Mouse (Mus musculus) hindbrain, embryonic 11.5 days (tissue): ENCODE measurements around the gene Gpx8. TPM values are rescaled to one million over a fixed set of nuclear protein-coding genes. Genes with fewer than 3 reads are reported as not detected.

ENCODE experiments used
- ATAC-seq: fragments of 200-750 bp; cut with Nextera tagmentation; 2 replicates; pipeline ENCODE4 v1.8.0; 2017; ENCODE audit warnings: mild to moderate bottlenecking, moderate TSS enrichment, moderate library complexity; ENCODE audit not compliant: low FRiP score
- DNase-seq: peaks from one replicate; pipeline ENCODE4 v3.0.0-alpha.2; 2015; ENCODE audit warnings: low spot score
- H3K27ac ChIP-seq: fragments of 300-500 bp; sonication (generic); 2 replicates; pipeline ENCODE4 v1.5.1; 2014; ENCODE audit warnings: mild to moderate bottlenecking, low read depth, low read length
- H3K27me3 ChIP-seq: fragments of 300-500 bp; sonication (generic); 2 replicates; pipeline ENCODE4 v1.6.1; 2014; ENCODE audit warnings: mild to moderate bottlenecking, low read length, moderate library complexity, mixed read lengths; ENCODE audit not compliant: control insufficient read depth, insufficient read depth
- H3K36me3 ChIP-seq: fragments of 300-500 bp; sonication (generic); 2 replicates; pipeline ENCODE4 v1.6.1; 2014; ENCODE audit warnings: mild to moderate bottlenecking, low read length, moderate library complexity, mixed read lengths; ENCODE audit not compliant: control insufficient read depth, insufficient read depth
- H3K4me1 ChIP-seq: fragments of 300-500 bp; sonication (generic); replicated peaks from 2 replicates; pipeline ENCODE4 v1.6.1; 2014; ENCODE audit warnings: low read length, mixed read lengths; ENCODE audit not compliant: control insufficient read depth, insufficient read depth
- H3K4me2 ChIP-seq: fragments of 300-500 bp; sonication (generic); replicated peaks from 2 replicates; pipeline ENCODE4 v1.6.1; 2014; ENCODE audit warnings: mild to moderate bottlenecking, low read depth, low read length
- H3K4me3 ChIP-seq: fragments of 300-500 bp; sonication (generic); 2 replicates; pipeline ENCODE4 v1.5.1; 2014; ENCODE audit warnings: low read depth, low read length
- H3K9ac ChIP-seq: fragments of 300-500 bp; sonication (generic); 2 replicates; pipeline ENCODE4 v1.6.1; 2014; ENCODE audit warnings: low read depth, low read length
- H3K9me3 ChIP-seq: fragments of 300-500 bp; sonication (generic); 2 replicates; pipeline ENCODE4 v1.6.1; 2016; ENCODE audit warnings: low read length; ENCODE audit not compliant: control insufficient read depth
- WGBS: fragments of 180-500 bp; shearing (Covaris S2); extraction: QIAGEN DNeasy Blood & Tissue Kit; methylation state at CpG from one replicate; pipeline ENCODE4 v1.1.7; 2014; 5-methylcytosine and 5-hydroxymethylcytosine counted together
- polyA plus RNA-seq: library from polyadenylated mRNA; unstranded; fragments of >200 nt; fragmentation: Nextera tagmentation; extraction: Ambion mirVana; gene quantifications from 2 replicates; pipeline ENCODE4 v1.2.1, GENCODE M21; 2014

Gene Gpx8
- polyA plus RNA-seq = 103 and 105 TPM in 2 replicates

DNA sequence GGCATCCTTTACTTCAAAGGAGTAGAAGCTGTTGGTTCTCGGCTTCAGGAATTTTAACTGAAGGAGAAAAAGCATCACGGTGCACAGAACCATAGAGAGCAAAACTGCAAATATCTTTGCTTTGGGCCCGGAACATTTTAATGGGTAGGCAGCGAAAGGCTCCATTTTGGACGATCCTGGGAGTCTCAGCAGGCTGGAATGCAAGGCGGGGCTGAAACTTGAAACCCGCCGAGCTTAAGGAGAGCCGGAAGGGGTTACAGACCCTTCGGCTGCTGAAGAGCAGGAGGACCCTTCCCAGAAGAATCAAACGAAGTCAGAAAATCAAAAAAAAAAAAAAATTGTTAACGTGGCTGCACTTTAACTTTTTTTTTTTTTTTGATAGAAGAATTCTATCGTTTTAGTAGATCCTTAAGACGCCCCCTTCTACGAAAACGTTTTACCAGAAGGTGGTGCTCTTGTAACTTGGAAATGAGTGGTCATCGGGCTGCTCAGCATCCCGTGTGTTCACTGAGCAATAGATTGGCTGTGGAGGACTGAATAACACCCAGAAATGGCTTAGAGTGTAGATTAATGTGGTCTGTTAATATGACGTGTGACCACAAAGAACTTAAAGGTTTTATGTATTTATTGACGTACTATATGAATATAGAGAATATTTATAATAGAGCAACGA lies at the start of gene Gpx8:
Gpx8 (minus strand) TSS at position 200 of the 673 bp plus-strand sequence.
- Histone ChIP-seq H3K27me3 (no peaks in the 10 kb centered on the region), H3K27ac (0 out of 2 replicates have a peak within 1 kb of the TSS, but pooled peaks have one; percentile 11), H3K4me2 (peak within 1 kb of the TSS; percentile 37), H3K36me3 (no peaks in the 10 kb centered on the region), H3K4me1 (no peaks in the 10 kb centered on the region), H3K4me3 (peak within 1 kb of the TSS; percentile 46), H3K9ac (peak within 1 kb of the TSS; percentile 65), H3K9me3 (no peaks in the 10 kb centered on the region)
- ATAC-seq = peak; percentile 87
- 7% methylated on average over 21 of the region's 21 CpGs for WGBS
- peak; percentile 82 for DNase-seq

DNA sequence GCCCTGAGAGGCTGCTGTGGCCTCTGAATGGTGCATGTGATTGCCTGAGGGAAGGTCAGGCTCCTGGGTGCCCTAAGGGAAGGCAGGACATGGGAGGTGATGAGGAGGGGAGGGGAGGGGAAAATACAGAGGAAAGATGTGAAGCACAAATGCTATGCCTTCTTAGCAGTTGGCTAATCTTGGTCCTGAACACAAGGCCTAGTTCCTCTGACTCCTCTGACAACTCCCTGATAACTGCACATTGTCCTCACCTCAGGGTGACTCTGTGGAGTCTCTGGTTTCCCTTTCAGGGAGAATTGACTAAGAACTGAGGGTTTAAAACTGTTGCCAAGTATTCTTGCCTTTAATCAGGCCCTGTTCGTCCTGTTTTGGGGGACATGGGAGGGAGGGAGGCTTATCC lies 48.4 kb upstream of the Gpx8 start:
- Histone ChIP-seq H3K36me3 (no peaks in the 10 kb centered on the region), H3K9ac (no peak overlapping the region), H3K27me3 (no peaks in the 10 kb centered on the region), H3K27ac (no peak overlapping the region), H3K4me1 (no peaks in the 10 kb centered on the region), H3K4me2 (no peak overlapping the region), H3K4me3 (no peak overlapping the region), H3K9me3 (no peaks in the 10 kb centered on the region)
- ATAC-seq (no peak), DNase-seq (no peak)
- 69% methylated on average over 1 of the region's 1 CpGs for WGBS

DNA sequence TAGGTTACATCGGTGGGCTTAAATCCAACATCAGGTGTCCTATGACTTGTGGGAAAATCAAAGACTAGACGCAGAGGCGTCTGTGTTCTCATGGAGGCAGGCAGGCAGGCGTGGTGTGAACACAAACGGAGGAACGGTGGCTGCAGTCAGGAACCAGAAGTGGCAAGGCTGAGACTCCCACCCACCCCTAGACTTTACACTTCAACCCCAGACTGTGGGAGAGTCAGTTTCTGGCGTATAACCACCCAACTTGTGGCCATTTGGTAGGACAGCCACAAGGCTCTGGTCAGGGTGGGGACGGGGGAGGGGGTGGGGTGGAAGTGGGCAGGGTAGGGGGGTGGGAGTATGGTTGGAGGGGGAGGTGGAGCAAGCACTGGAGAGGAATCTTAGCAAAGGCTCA lies 44.3 kb upstream of the Gpx8 start:
- 78% methylated on average over 7 of the region's 8 CpGs for WGBS
- Histone ChIP-seq H3K27me3 (no peaks in the 10 kb centered on the region), H3K36me3 (no peaks in the 10 kb centered on the region), H3K4me3 (no peak overlapping the region), H3K27ac (no peak overlapping the region), H3K4me1 (no peaks in the 10 kb centered on the region), H3K9ac (no peak overlapping the region), H3K4me2 (no peak overlapping the region), H3K9me3 (no peaks in the 10 kb centered on the region)
- DNase-seq (no peak), ATAC-seq (no peak)

DNA sequence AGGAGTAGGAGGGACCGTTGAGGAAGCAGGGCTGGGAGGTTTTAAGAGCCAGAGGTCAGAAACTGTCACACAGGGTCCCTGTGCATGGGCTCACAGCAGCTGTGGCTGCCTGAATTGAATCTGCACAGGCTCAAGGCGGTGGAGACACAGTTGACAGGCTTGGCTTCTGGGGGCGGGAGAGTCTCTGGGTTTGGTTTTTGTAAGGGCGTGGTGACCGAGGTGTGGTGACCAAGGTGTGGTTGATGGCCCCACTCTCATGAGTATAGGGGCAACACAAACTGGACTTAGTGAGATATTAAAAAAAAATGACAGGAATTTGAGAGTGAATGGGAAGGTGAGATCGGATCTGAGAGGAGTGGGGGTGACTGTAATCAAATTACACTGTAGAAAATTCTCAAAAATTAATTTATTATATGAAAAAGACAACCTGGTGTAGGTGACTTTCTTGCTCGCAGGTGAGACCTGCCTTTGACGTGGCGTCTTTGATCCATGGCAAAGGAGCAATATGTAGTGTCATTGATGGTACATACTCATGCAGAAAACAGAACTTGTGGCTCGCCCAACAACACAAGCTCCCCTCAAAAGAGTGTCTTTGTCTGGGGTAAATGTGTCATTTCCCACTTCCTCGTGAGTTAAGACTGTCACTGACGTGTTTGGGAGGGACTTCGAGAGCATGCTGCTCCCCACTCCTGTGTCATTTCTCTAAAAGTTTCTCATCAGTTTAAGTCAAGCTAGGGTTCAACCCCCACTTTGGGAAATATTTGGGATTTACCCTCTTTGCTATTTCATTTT lies 41.2 kb upstream of the Gpx8 start:
- Histone ChIP-seq H3K4me2 (no peak overlapping the region), H3K36me3 (no peaks in the 10 kb centered on the region), H3K27me3 (no peaks in the 10 kb centered on the region), H3K9me3 (no peaks in the 10 kb centered on the region), H3K4me1 (no peaks in the 10 kb centered on the region), H3K9ac (no peak overlapping the region), H3K27ac (no peak overlapping the region), H3K4me3 (no peak overlapping the region)
- WGBS = 82% methylated on average over 13 of the region's 13 CpGs
- DNase-seq (no peak), ATAC-seq (no peak)

DNA sequence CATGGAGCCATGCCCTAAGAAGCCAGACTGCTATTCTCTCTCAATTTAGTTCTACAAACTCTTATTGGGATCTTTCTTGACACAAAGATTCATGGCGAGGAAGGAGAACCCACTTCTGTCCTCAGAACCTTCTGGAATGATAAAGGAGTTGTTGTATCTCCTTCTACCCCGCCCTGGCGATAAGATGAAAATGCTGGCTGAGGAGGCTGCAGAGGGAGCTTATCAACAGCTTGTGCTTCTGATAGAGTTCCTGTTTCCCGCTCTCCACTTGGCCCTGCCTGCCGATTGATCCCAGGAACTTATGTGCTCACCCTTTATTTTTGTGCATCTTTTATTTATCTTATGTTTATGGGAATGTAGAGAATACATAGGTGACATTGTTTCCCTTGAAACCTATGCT lies 38.5 kb upstream of the Gpx8 start:
- no peak overlapping the region for H3K9ac ChIP-seq
- H3K4me2 ChIP-seq = no peak overlapping the region
- ATAC-seq = no peak
- H3K27ac ChIP-seq = no peak overlapping the region
- 80% methylated on average over 5 of the region's 5 CpGs for WGBS
- no peak for DNase-seq
- H3K4me3 ChIP-seq = no peak overlapping the region
- H3K36me3 ChIP-seq = no peaks in the 10 kb centered on the region
- no peaks in the 10 kb centered on the region for H3K9me3 ChIP-seq
- H3K27me3 ChIP-seq = no peaks in the 10 kb centered on the region
- no peaks in the 10 kb centered on the region for H3K4me1 ChIP-seq

DNA sequence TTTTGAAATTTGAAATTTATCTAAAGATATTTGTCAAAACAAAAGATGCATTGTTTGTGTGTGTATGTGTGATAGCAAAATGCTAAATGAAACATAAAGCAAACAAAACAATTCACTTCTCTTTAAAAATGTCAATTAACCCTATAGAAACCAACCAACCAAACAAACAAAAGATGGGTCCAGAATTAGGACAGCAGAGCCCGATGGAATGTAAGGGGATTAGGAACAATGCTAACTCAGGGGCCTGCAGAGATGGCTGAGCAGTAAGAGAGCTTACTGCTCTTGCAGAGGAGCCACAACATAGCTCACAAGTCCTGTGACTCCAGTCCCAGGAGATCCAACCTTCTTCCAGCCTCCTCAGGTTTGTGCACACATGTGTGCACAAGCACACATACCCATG lies 35.9 kb upstream of the Gpx8 start:
- Histone ChIP-seq H3K4me3 (no peak overlapping the region), H3K27ac (no peak overlapping the region), H3K9me3 (no peaks in the 10 kb centered on the region), H3K36me3 (no peaks in the 10 kb centered on the region), H3K4me2 (no peak overlapping the region), H3K4me1 (no peaks in the 10 kb centered on the region), H3K9ac (no peak overlapping the region), H3K27me3 (no peaks in the 10 kb centered on the region)
- 36% methylated on average over 1 of the region's 1 CpGs for WGBS
- ATAC-seq (no peak), DNase-seq (no peak)

DNA sequence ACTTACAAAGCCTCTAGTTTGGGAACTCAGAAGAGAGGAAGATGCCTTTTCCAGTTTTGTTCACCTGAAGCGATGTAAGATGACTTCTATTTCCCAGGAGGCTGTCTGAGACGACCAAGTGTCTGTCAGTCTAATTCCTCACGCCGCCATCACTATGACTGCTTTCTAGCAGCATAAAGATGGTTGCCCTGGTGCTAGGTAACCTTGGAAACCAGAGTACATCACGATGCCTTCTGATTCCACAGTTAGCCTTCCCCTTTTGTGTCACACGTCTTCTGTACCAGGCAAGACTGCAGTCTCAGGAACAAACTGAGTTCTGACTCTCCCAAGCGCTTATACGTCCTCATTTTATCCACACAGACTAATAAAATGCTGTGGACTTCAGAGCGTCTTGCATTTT lies 32.8 kb upstream of the Gpx8 start:
- 64% methylated on average over 9 of the region's 9 CpGs for WGBS
- ATAC-seq (no peak), DNase-seq (peak; percentile 26)
- Histone ChIP-seq H3K9ac (no peak overlapping the region), H3K9me3 (no peaks in the 10 kb centered on the region), H3K4me2 (no peak overlapping the region), H3K27ac (no peak overlapping the region), H3K27me3 (no peaks in the 10 kb centered on the region), H3K36me3 (no peaks in the 10 kb centered on the region), H3K4me3 (no peak overlapping the region), H3K4me1 (no peaks in the 10 kb centered on the region)

DNA sequence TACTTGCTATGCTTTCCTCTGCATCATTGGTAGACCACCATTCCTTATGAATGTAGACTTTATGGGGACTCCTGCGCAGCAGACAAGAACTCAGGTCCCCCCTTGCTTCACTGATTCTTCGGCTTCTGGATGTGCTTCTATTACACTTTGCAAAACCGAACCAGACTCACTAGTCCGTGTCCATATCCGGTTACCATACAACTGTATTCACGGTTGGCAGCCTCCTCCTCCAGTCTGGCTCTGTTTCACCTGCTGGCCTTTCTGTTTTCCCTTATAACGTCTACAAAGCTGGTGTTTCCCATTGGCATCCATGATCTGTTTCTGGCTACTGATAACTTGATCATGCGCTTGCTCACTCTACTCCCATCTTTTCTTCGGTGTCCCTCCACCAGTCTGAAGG lies 18.3 kb upstream of the Gpx8 start:
- Histone ChIP-seq H3K4me1 (no peaks in the 10 kb centered on the region), H3K27me3 (no peaks in the 10 kb centered on the region), H3K4me3 (no peak overlapping the region), H3K27ac (no peak overlapping the region), H3K9ac (no peak overlapping the region), H3K36me3 (no peaks in the 10 kb centered on the region), H3K4me2 (no peak overlapping the region), H3K9me3 (no peaks in the 10 kb centered on the region)
- DNase-seq = no peak
- no peak for ATAC-seq
- WGBS = 90% methylated on average over 9 of the region's 9 CpGs

DNA sequence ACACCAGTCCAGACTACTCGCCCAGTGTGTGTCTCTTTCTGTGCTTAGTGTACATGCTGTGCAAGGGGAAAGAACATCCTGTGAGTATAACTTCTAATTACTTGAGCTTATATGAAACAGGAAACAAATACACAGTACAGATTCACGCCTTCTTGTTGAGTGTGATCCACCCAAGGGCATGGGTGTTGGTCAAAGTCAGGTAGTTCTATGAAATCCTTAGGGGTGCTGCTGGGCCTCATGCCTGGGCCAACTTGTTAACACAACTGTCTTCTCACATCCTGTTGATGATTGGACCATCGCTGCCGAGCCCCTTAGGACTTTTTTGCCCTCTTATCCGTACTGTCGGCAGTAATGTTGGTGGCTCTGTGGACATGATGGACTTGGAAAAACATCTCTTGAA lies 15.5 kb upstream of the Gpx8 start:
- H3K27me3 ChIP-seq = no peaks in the 10 kb centered on the region
- no peak for DNase-seq
- no peak overlapping the region for H3K4me3 ChIP-seq
- no peaks in the 10 kb centered on the region for H3K4me1 ChIP-seq
- H3K9me3 ChIP-seq = no peaks in the 10 kb centered on the region
- no peak overlapping the region for H3K9ac ChIP-seq
- no peak overlapping the region for H3K27ac ChIP-seq
- 91% methylated on average over 6 of the region's 6 CpGs for WGBS
- no peak for ATAC-seq
- no peaks in the 10 kb centered on the region for H3K36me3 ChIP-seq
- no peak overlapping the region for H3K4me2 ChIP-seq
